Mouse (Mus musculus): ENCODE results near the gene Rtl8c.
"Not testable (repeated sequence)": the region's sequence is repeated elsewhere in the genome, so short reads cannot be mapped to it uniquely, and the experiment has no call there.

Rtl8c gene

DNA sequence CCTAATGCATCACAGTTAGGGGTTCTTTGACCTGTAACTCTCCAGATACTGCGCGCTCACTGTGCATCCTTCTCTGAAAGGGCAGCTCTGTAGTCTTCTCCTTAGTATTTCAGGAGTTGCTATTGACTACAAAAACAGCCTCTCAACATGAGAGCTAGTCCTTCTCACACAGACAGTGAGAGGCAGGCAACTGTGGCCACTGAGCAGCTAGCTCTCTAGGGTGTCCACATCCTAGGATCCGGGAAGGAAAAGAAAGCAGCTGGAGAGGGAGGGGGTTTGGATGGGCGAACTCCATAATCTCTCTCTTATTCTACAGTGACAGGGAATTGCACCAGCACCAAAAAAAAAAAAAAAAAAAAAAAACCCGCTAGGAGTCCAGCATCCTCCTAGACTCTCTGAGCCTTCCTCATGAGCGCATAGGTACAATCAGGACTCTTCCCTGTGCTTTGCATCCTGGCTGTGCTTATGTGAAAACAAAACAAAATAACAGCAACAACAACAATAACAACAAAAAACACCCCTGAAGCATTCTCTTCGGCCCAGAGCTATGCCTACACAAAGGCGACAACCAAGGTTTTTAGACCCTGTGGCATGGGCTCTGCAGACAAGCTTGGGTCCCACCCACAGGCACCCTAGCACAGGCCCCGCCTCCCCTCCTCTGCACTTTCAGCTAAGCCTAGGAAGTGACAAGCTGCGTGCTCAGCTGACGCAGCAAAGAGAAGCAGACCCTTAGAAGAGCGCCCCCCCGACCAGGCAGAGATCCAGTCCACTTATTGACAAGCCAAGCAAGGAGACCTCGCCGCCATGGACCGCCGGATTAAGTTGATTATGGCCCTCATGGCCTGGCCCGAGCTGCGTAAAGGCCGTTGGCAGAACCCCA, at the start of gene Rtl8c:
Gene Rtl8c (plus strand): TSS at position 791 of the 880 bp plus-strand sequence.
- DNase-seq, result peak; percentile 71 to 82

DNA sequence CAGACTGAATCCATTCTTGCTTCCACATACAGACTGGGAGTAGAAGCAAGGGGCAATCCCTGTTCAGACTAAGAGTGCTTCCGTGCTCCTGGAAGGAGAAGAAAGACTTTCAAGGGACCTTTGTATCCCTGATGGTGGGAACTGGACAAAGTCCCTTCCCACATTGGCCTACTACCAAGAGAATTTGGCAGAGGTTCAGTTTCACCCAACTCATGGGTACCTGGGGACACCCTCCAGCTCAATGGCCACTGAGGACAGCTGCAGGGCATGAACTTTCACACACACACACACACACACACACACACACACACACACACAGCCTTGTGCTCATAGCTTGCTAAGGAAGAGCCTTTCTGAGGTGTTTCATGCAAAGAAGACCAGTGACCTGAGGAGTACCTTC, 28.5 kb upstream of the Rtl8c start:
- no peak for DNase-seq

DNA sequence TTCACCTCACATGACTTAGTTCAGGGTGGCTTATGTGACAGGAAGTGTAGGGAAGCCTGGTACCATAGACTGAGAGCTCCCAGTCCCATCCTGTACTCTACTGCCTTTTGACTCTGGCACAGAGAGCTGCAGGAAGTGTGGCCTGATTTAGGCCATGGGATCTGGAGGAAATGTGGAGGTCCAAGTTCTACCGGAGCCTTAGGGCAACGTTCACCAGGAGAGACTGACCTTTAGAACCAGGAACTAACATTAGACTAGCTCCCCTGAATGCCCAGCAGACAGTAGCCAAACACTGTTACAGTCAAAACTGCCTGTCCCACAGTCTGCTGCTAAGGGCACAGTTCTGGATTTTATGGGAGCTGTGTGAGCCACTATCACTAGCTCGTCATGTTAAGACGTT, 26.4 kb upstream of the Rtl8c start:
- not testable (repeated sequence) for DNase-seq

DNA sequence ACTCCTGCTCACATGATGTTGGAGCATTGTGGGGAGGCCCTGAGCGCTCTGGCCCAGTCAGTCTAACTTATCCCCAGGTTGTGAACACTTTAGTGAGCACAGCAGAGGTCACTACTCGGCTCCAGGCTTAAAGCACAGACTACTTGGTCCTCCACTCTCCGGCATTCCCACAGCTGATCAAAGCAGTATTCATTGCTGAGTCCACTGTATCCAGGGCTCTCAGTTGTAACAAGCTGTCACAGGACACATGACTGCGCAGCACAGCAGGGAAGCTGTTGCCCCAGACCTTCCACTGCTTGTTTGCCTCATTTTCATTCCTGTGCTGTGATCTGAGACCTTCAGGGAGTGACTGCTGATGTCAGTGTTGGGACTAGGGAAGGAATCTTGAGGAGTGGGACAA, 24.4 kb upstream of the Rtl8c start:
- not testable (repeated sequence) for DNase-seq

DNA sequence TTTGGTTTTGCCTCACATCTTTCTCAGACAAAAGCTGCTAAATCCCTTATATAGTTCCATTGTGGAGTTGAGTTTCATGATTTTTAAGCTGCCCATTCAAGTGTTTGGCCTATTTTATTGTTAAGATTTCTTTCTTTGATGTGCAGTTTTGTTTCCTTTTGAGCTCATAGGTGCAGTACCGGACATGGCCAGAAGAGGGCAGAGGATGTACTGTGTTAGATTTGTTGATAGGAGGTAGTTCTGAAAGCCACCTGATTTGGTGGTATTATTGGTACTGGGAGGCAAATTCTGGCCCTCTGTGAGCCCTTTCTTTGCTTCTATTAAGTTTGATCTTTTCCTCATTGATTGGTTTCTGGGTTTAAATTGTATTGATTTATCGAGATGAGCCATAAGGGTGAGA, 7.8 kb upstream of the Rtl8c start:
- peak; percentile 64 to 78 for DNase-seq

DNA sequence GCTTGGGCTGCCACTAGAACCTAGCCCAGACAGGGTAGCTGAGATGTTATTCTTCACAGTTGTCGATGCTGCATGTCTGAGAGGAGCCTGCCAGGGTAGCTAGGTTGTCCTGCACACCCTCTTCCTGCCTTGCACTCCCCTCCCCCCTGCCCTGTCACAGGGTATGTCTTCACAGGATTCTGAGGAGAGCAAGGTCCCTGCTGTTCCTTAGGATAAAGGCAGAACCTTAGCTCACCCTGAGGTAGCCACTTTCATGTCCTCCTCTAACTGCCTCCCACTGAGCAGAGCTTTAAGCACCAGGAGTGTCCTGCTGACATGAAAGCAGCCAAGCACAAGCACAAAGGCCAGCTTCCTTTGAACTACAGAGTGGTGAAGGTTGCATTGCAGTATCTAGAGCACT, 1.7 kb upstream of the Rtl8c start:
- not testable (repeated sequence) for DNase-seq

DNA sequence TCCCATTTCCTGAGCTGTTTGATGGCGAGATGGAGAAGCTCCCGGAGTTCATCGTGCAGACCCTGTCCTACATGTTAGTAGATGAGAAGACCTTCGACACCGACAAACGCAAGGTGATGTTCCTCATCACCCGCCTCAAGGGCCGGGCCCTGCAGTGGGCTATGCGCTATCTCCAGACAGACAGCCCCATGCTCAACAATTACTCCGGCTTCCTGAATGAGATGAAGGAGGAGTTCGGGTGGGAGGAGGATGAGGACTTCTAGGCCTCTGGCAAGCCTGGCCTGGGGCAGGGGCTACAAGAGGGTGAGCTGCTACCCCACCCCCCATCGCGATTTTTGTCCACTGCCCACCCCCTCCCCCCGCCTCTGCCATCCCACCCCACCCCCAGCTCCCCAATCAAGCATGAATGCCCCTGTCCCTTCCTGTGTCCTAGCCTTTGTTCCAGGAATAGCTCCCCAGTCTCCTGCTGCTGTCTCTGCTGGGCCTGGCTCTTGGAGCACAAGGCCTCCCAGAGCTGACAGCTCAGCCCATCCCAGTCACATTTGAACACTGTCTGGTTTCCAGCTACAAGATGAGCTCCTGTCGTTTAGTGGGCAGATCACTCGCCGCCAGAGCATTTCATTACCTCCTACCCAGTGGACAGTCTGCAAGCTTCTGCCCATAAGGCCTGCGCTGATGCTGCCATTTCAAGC, 436 bp downstream of the Rtl8c start:
- DNase-seq, result peak; percentile 41 to 55

DNA sequence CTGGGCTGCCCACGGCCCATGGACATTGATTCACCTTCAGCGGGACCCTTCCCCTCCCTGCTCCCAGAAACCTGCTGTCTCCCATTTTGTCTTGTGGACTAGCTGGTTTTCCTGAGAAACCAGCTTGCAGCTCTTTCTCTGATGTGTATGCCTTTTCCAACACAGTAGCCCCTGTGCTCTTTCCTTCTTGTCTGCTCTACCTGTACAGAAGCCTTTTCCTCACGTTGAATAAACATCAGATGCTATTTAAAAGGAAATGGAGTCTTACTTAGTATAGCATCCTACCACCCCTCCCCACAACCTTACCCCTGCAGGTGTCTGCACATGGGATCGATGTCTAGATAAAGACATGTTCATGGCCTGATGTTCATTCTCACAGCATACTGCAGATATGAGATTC, 1.0 kb downstream of the Rtl8c start, which contains the start of gene Gm14597:
Gene Gm14597 (minus strand): TSS at position 101 of the 400 bp plus-strand sequence.
- not testable (repeated sequence) for DNase-seq

DNA sequence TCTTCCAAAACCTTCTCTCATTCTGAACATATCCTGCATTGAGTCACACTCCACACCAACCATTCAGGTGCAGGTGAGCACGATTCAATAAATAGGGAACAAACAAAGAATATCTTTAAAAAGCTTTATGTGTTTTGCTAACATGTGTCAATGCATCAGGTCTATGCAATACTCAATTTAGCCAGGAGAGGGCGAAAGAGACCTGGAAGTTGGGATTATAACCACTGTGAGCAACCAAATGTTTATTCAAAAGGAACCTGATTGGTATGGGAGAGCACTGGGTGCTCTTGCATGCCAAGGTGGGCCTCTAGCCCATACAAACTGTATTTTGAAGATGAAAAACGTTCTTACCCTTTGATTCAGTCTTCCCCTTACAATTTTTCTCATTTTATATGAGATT, 2.7 kb downstream of the Rtl8c start:
- DNase-seq, result peak; percentile 45 to 78

DNA sequence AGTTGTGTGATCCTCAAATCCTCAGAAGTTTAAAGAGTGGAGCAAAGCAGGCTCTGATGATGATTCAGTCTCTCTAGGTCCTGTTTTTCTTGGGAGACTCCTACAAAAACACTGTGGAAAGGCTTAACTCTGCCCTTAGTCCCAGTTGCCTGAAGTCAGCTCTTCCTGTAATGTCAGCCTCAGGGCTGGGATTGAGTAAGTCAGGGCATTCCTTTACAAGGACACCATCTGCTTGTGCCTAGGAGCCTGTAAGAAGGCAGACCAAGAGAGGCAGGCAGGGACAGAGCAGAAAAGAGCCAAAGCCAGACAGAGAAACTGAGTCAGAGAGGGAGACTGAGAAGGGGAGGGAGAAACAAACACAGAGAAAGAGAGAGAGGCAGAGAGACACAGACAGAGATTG, 3.6 kb downstream of the Rtl8c start:
- DNase-seq, result not testable (repeated sequence)

DNA sequence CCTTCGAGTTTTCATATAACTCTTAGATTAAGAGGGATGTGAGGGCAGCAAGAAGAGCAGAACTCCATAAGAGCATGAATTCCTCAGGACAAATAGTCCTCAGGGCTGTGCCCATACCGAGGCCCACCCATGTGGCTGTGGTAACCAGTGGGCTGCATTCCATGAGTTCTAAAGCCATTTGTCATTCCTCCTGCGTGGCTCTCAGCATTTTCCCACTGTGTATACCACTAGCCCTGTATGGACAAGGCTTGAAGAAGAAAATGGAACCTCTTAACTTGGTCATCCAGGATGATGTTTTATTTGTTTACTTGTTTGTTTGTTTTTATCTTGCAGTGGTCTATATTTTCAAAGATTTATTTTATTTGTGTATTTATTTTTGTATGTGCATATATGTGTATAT, 30.3 kb downstream of the Rtl8c start:
- not testable (repeated sequence) for DNase-seq

DNA sequence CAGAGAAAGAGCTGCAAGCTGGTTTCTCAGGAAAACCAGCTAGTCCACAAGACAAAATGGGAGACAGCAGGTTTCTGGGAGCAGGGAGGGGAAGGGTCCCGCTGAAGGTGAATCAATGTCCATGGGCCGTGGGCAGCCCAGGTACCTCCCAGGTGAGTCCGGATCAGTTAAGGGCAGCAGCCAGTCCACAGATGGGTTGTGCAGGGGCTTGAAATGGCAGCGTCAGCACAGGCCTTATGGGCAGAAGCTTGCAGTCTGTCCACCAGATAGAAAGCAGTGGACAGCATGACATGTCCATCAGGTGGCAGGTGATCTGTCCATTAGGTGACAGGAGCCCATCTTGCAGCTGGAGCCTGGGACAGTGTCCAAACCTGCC, 34.8 kb downstream of the Rtl8c start:
- DNase-seq, result peak; percentile 6 to 27

DNA sequence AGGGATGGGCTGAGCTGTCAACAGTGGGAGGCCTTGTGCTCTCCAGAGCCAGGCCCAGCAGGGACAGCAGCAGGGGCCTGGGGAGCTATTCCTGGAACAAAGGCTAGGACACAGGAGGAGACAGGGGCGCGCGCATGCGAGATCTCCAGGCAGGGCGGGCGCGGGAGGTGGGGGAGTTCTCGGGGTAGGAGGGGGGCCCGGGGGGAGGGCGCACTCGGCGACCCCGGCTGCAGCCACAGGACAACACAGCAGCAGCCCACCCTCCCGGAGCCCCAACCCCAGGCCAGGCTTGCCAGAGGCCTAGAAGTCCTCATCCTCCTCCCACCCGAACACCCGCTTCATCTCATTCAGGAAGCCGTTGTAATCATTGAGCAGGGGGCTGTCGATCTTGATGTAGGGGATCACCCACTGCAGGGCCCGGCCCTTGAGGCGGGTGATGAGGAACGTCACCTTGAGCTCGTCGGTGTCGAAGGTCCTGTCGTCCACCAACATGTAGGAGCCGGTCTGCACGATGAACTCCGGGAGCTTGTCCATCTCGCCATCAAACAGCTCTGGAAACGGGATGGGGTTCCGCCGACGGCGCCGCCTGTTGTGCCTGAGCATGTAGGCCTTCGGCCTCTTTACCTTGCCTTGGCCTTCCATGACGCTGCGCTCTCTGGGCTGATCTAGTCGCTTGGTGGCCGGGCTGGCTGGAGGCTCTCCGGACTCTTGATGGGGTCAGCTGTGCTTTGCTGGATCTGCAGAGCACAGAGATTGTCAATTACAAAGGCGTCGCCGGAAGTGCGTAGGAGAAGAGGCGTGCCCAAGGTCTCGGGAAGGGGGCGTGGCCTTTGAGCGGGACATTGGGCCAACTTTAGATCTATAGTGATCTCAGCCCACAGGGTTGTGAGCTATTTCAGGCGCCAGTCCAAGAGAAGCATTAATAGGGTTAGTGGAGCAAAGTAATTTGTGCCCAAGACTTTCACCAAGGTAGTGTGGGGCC, 35.4 kb downstream of the Rtl8c start, which contains the start of gene Rtl8a:
Gene Rtl8a (minus strand): TSS at position 703 of the 982 bp plus-strand sequence.
- DNase-seq, result peak; percentile 81 to 89

DNA sequence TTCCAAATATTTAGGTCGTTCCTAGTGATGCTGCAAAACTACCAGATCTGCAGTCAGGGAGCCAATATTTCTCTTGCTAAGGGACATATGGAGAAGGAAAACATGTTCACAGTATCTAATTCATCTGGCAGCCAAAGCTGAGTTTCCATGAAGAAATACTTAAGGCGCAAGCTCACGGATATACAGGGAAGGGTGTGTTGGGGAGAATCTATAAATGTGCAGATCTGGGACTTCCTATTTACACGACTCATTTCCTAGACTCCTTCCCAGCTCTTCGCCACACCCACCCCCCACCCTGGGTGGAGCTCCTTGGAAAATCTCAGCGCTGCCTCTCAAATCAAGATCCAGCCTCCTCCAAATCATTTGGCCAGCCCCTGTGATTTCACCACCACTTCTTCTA, 38.1 kb downstream of the Rtl8c start:
- DNase-seq, result no peak

DNA sequence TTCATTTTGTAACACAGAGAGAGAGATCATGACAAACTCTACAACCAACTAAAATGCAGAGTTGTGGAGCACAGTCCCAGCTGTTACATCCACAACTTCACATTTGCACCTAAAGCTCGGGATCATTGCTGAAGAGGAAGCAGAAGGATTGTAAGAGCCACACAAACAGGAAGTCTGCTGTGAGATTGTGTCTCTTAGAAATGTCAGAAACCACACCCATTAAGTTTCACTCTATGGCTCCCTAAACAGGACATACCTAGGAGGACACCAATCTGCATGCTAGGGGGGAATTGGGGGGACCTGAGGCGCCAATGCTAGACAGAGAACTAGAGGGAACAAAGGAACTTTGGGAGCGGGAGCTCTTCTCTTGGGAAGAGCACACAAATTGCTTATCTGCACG, 45.1 kb downstream of the Rtl8c start:
- not testable (repeated sequence) for DNase-seq
